Comparison of ENCODE assay signal across 11 mouse cellular contexts in the genomic region with DNA sequence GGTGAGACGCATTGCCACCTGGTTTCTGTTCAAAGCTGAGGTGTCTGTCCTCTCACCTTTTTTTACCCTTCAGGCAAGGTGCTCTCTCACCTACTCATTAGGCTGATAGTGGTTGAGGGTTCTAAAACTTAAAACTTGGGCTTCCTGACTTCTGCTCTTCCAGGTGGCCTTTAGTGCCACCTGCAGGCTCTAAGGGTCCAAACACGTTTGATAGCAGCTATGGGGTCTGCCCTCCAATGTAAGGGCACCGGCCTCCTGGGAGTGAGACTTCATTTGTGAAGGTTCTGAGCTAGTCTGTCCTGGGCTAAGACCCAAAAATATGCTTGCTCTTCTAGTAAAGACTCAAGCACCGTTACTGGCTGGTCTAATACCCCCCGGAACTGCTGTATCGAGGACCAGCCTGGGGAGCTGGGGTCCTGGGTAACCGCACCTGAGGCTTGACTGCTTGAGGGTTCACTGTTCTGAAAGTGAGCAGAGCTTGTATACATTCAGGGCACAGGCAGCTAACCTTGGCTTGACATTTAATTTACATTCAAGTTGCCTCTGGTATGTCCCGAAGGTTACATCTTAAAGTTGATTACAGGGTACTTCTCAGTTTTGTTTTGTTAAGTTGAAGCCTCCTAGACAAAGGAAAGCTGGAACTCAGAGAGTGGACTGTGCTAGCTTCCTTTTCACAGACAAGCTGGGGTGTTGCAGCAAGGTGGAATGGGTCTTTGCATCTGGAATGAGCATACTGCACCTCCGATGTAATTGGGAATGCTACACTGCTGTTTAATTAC. TPM values are rescaled to one million over a fixed set of nuclear protein-coding genes. Genes with fewer than 3 reads are reported as not detected.
DNase-seq lines count a peak whose midpoint lies in the region; ATAC-seq and TF ChIP-seq lines count a peak whose summit lies in the region.
"Had no signal": no experiment of that assay in that cellular context is flagged by ENCODE, and none has a peak within 500 bp of the region (broad histone marks: within the 10 kb centered on the region; RNA-seq: fewer than 3 reads in every experiment).

No protein-coding gene starts in this region.

- no peak overlapping the region for H3K4me3 ChIP-seq in kidney, embryonic 15.5 days (replicated peaks)
- no peak overlapping the region for H3K4me3 ChIP-seq in liver, embryonic 14.5 days (ENCODE audit: insufficient read depth in 1 of 2, low read depth in 2 of 2, low read length in 2 of 2)
- H3K4me3 ChIP-seq: lung, embryonic 15.5 days; neural tube, embryonic 12.5 days had no signal

- no peaks in the 10 kb centered on the region for H3K36me3 ChIP-seq in kidney, embryonic 15.5 days
- no peaks in the 10 kb centered on the region for H3K36me3 ChIP-seq in liver, embryonic 14.5 days (replicated peaks; ENCODE audit: control insufficient read depth, insufficient read depth, low read depth)
- H3K36me3 ChIP-seq: lung, embryonic 15.5 days; neural tube, embryonic 12.5 days had no signal

- TF ChIP-seq EP300 in liver, embryonic 14.5 days (IDR thresholded peaks at IDR 0.05; ENCODE audit: low read depth), result no peak

- peak; percentile 51 for TF ChIP-seq CTCF in liver, embryonic 14.5 days (IDR thresholded peaks at IDR 0.05; ENCODE audit: low read depth)

- 0 out of 2 replicates have a peak overlapping the region, but pooled peaks have one; percentile 2 for H3K9ac ChIP-seq in kidney, embryonic 15.5 days
- peak overlapping the region; percentile 29; the same call in 1 of the 2 replicates for H3K9ac ChIP-seq in liver, embryonic 14.5 days (replicated peaks)
- H3K9ac ChIP-seq: neural tube, embryonic 12.5 days had no signal

- no peaks in the 10 kb centered on the region for H3K9me3 ChIP-seq in kidney, embryonic 15.5 days (replicated peaks)
- no peaks in the 10 kb centered on the region for H3K9me3 ChIP-seq in liver, embryonic 14.5 days (ENCODE audit: control insufficient read depth, low read length)
- H3K9me3 ChIP-seq: lung, embryonic 15.5 days; neural tube, embryonic 12.5 days had no signal

- no peak for ATAC-seq in CD4-positive, CD25-positive, alpha-beta regulatory T cell, adult 4 months
- ATAC-seq in kidney, embryonic 15.5 days (replicated peaks; ENCODE audit: low FRiP score), result no peak
- no peak for ATAC-seq in liver, embryonic 14.5 days (ENCODE audit: insufficient read depth)

- H3K27me3 ChIP-seq in kidney, embryonic 15.5 days, result no peaks in the 10 kb centered on the region
- H3K27me3 ChIP-seq in liver, embryonic 14.5 days (ENCODE audit: control insufficient read depth, insufficient read depth, low read length), result no peaks in the 10 kb centered on the region
- H3K27me3 ChIP-seq: lung, embryonic 15.5 days; neural tube, embryonic 12.5 days had no signal

- 76% methylated on average over 9 of the region's 9 CpGs for WGBS in kidney, embryonic 15.5 days
- WGBS in liver, embryonic 14.5 days (ENCODE audit: insufficient replicate concordance), result 75% methylated on average over 9 of the region's 9 CpGs

- peaks cover 24% of the 10 kb centered on the region for H3K4me1 ChIP-seq in kidney, embryonic 15.5 days
- H3K4me1 ChIP-seq in liver, embryonic 14.5 days (replicated peaks; ENCODE audit: control insufficient read depth in 2 of 2, insufficient read depth in 2 of 2, low read length in 1 of 2), result peaks cover 21 to 32% of the 10 kb centered on the region in 2 experiments

- peak; percentile 23 for DNase-seq in CD4-positive, CD25-positive, alpha-beta regulatory T cell, adult 2 months (ENCODE audit: low read depth, low spot score)
- no peak for DNase-seq in kidney, adult 11 months
- DNase-seq in CD4-positive helper T cell, adult 2 months (ENCODE audit: low read depth, low spot score), result peak; percentile 27
- no peak for DNase-seq in liver, embryonic 14.5 days (ENCODE audit: low read depth in 3 of 3, low spot score in 3 of 3)
- no peak for DNase-seq in ovary, postnatal 36 days (ENCODE audit: low spot score)
- DNase-seq in kidney, postnatal 25 days, result no peak
- DNase-seq: adrenal gland, adult 8-10 months had no signal

- no peak overlapping the region for H3K4me2 ChIP-seq in kidney, embryonic 15.5 days
- H3K4me2 ChIP-seq in liver, embryonic 14.5 days (ENCODE audit: low read depth), result peak overlapping the region; percentile 77

- H3K27ac ChIP-seq in kidney, embryonic 15.5 days, result no peak overlapping the region
- H3K27ac ChIP-seq in liver, embryonic 14.5 days, result no peak overlapping the region
- H3K27ac ChIP-seq: lung, embryonic 15.5 days; neural tube, embryonic 12.5 days had no signal

RNA-seq across cellular contexts. Expression of gene Dleu7, which starts 41.3 kb away (rescaled TPM):
- polyA plus RNA-seq in CD4-positive, CD25-positive, alpha-beta regulatory T cell, adult 4 months (2017; shearing (Covaris generic)), result not detected
- 4.2 and 4.8 TPM in 2 replicates for polyA plus RNA-seq in kidney, embryonic 15.5 days (2015; fragmentation: Nextera tagmentation; extraction: Ambion mirVana)
- polyA plus RNA-seq in liver, embryonic 14.5 days (2012; rRNA removed), result 0.07 and 0.08 TPM in 2 replicates
- 0.18 TPM in 1 of 2 replicates, not detected in the other for polyA plus RNA-seq in liver, embryonic 14.5 days (2014; fragmentation: Nextera tagmentation; extraction: Ambion mirVana)

RNA-seq across cellular contexts. Expression of gene Rnaseh2b, which starts 41.7 kb away (rescaled TPM):
- polyA plus RNA-seq in CD4-positive, CD25-positive, alpha-beta regulatory T cell, adult 4 months (2017; shearing (Covaris generic)), result 10 to 100 TPM; 24.5 to 34.1 TPM
- polyA plus RNA-seq in kidney, embryonic 15.5 days (2015; fragmentation: Nextera tagmentation; extraction: Ambion mirVana), result 53.6 and 56.5 TPM in 2 replicates
- 16.8 and 29.8 TPM in 2 replicates for polyA plus RNA-seq in liver, embryonic 14.5 days (2012; rRNA removed)
- 75.6 and 77.6 TPM in 2 replicates for polyA plus RNA-seq in liver, embryonic 14.5 days (2014; fragmentation: Nextera tagmentation; extraction: Ambion mirVana)

Comparison
In these comparisons a context has a peak if more than half of its experiments do, and no peak if none do; other contexts are left out.
1. DNase-seq: peak in CD4-positive, CD25-positive, alpha-beta regulatory T cell, adult 2 months (single experiment) and CD4-positive helper T cell, adult 2 months (single experiment); none in kidney, adult 11 months (single experiment), liver, embryonic 14.5 days (0 of 3), ovary, postnatal 36 days (single experiment) and kidney, postnatal 25 days (0 of 2).